Mouse (Mus musculus): Measurements from ENCODE around the gene Exo5. TPM values are rescaled to one million over a fixed set of nuclear protein-coding genes. Genes with fewer than 3 reads are reported as not detected.
A peak's percentile ranks its signal among the peaks of the same experiment; 100 is the strongest.

The Exo5 gene
- 27.3 and 29.8 TPM in 2 replicates for polyA plus RNA-seq (2015; fragmentation: Nextera tagmentation; extraction: Ambion mirVana)

GRCm38 (mm10) chr4:120924554-120925299, at the start of gene Exo5:
Gene Exo5 (minus strand): TSS chr4:120925017.
- ATAC-seq (ENCODE audit: low FRiP score), result peak; percentile 98
- H3K9me3 ChIP-seq (replicated peaks), result peaks cover 9% of the 10 kb centered on the region; the same call in 1 of the 2 replicates
- H3K27me3 ChIP-seq (replicated peaks), result no peaks in the 10 kb centered on the region
- H3K4me2 ChIP-seq, result peak within 1 kb of the TSS; percentile 76
- peak within 1 kb of the TSS; percentile 61 for H3K4me3 ChIP-seq (replicated peaks)
- peaks cover 15% of the 10 kb centered on the region for H3K4me1 ChIP-seq
- peaks cover 27% of the 10 kb centered on the region for H3K36me3 ChIP-seq
- H3K9ac ChIP-seq (replicated peaks), result peak within 1 kb of the TSS; percentile 67
- peak within 1 kb of the TSS; percentile 88 for H3K27ac ChIP-seq (replicated peaks)
- WGBS, result under 1% methylated on average over 33 of the region's 33 CpGs

- Histone ChIP-seq H3K27me3 (replicated peaks) (no peaks in the 10 kb centered on the region), H3K27ac (replicated peaks) (no peak overlapping the region), H3K36me3 (peaks cover 78% of the 10 kb centered on the region), H3K9me3 (replicated peaks) (no peaks in the 10 kb centered on the region), H3K4me3 (replicated peaks) (no peak overlapping the region), H3K4me2 (no peak overlapping the region), H3K9ac (replicated peaks) (no peak overlapping the region), H3K4me1 (no peaks in the 10 kb centered on the region)
- no peak for ATAC-seq (ENCODE audit: low FRiP score)
- WGBS, result 92% methylated on average over 8 of the region's 8 CpGs
Observed at GRCm38 (mm10) chr4:120971842-120972241, 47.0 kb upstream of the Exo5 start.

GRCm38 (mm10) chr4:120969382-120970146, 44.7 kb upstream of the Exo5 start:
- no peak overlapping the region for H3K4me3 ChIP-seq (replicated peaks)
- 88% methylated on average over 5 of the region's 5 CpGs for WGBS
- no peaks in the 10 kb centered on the region for H3K4me1 ChIP-seq
- no peak for ATAC-seq (ENCODE audit: low FRiP score)
- H3K9me3 ChIP-seq (replicated peaks), result no peaks in the 10 kb centered on the region
- no peak overlapping the region for H3K9ac ChIP-seq (replicated peaks)
- peaks cover 62% of the 10 kb centered on the region for H3K36me3 ChIP-seq
- H3K27ac ChIP-seq (replicated peaks), result no peak overlapping the region
- H3K27me3 ChIP-seq (replicated peaks), result no peaks in the 10 kb centered on the region
- no peak overlapping the region for H3K4me2 ChIP-seq

GRCm38 (mm10) chr4:120968486-120968885, 43.7 kb upstream of the Exo5 start:
- no peaks in the 10 kb centered on the region for H3K9me3 ChIP-seq (replicated peaks)
- H3K4me2 ChIP-seq, result no peak overlapping the region
- H3K27me3 ChIP-seq (replicated peaks), result no peaks in the 10 kb centered on the region
- no peak overlapping the region for H3K27ac ChIP-seq (replicated peaks)
- H3K4me1 ChIP-seq, result no peaks in the 10 kb centered on the region
- no peak for ATAC-seq (ENCODE audit: low FRiP score)
- 93% methylated on average over 9 of the region's 9 CpGs for WGBS
- no peak overlapping the region for H3K4me3 ChIP-seq (replicated peaks)
- peaks cover 53% of the 10 kb centered on the region for H3K36me3 ChIP-seq
- H3K9ac ChIP-seq (replicated peaks), result no peak overlapping the region

GRCm38 (mm10) chr4:120955586-120955985, 30.8 kb upstream of the Exo5 start:
- Histone ChIP-seq H3K27ac (replicated peaks) (no peak overlapping the region), H3K9me3 (replicated peaks) (no peaks in the 10 kb centered on the region), H3K36me3 (no peaks in the 10 kb centered on the region), H3K27me3 (replicated peaks) (no peaks in the 10 kb centered on the region), H3K4me1 (peaks cover 11% of the 10 kb centered on the region), H3K4me2 (no peak overlapping the region), H3K9ac (replicated peaks) (no peak overlapping the region), H3K4me3 (replicated peaks) (no peak overlapping the region)
- ATAC-seq (ENCODE audit: low FRiP score), result no peak
- 96% methylated on average over 1 of the region's 1 CpGs for WGBS

- WGBS, result 44% methylated on average over 1 of the region's 1 CpGs
- Histone ChIP-seq H3K9ac (replicated peaks) (no peak overlapping the region), H3K27me3 (replicated peaks) (no peaks in the 10 kb centered on the region), H3K4me1 (peaks cover 11% of the 10 kb centered on the region), H3K4me2 (no peak overlapping the region), H3K9me3 (replicated peaks) (no peaks in the 10 kb centered on the region), H3K4me3 (replicated peaks) (no peak overlapping the region), H3K36me3 (no peaks in the 10 kb centered on the region), H3K27ac (replicated peaks) (no peak overlapping the region)
- ATAC-seq (ENCODE audit: low FRiP score), result no peak
Observed at GRCm38 (mm10) chr4:120953667-120954066, 28.9 kb upstream of the Exo5 start.

GRCm38 (mm10) chr4:120953038-120953437, 28.2 kb upstream of the Exo5 start:
- H3K4me1 ChIP-seq, result peaks cover 11% of the 10 kb centered on the region
- no peak for ATAC-seq (ENCODE audit: low FRiP score)

GRCm38 (mm10) chr4:120952163-120952562, 27.3 kb upstream of the Exo5 start:
- Histone ChIP-seq H3K27ac (replicated peaks) (peak overlapping the region; percentile 86), H3K9ac (replicated peaks) (peak overlapping the region; percentile 67), H3K4me2 (peak overlapping the region; percentile 75), H3K4me3 (replicated peaks) (peak overlapping the region; percentile 68), H3K9me3 (replicated peaks) (no peaks in the 10 kb centered on the region), H3K36me3 (no peaks in the 10 kb centered on the region), H3K27me3 (replicated peaks) (no peaks in the 10 kb centered on the region), H3K4me1 (peaks cover 11% of the 10 kb centered on the region)
- ATAC-seq (ENCODE audit: low FRiP score), result peak; percentile 15; the same call in 1 of the 2 replicates
- 49% methylated on average over 6 of the region's 6 CpGs for WGBS

More at GRCm38 (mm10) chr4:120953038-120953437, 28.2 kb upstream of the Exo5 start:
- Histone ChIP-seq H3K27ac (replicated peaks) (no peak overlapping the region), H3K9me3 (replicated peaks) (no peaks in the 10 kb centered on the region), H3K4me2 (no peak overlapping the region), H3K9ac (replicated peaks) (no peak overlapping the region), H3K4me3 (replicated peaks) (no peak overlapping the region), H3K36me3 (no peaks in the 10 kb centered on the region), H3K27me3 (replicated peaks) (no peaks in the 10 kb centered on the region)
- WGBS, result 75% methylated on average over 4 of the region's 4 CpGs

- under 1% methylated on average over 53 of the region's 60 CpGs for WGBS
- Histone ChIP-seq H3K4me3 (replicated peaks) (peak within 1 kb of the TSS; percentile 68), H3K27ac (replicated peaks) (peak within 1 kb of the TSS; percentile 86), H3K4me1 (peaks cover 11% of the 10 kb centered on the region), H3K27me3 (replicated peaks) (no peaks in the 10 kb centered on the region), H3K4me2 (peak within 1 kb of the TSS; percentile 75), H3K9me3 (replicated peaks) (no peaks in the 10 kb centered on the region), H3K9ac (replicated peaks) (peak within 1 kb of the TSS; percentile 67), H3K36me3 (peaks cover 6% of the 10 kb centered on the region; the same call in 1 of the 2 replicates)
- peak; percentile 98 for ATAC-seq (ENCODE audit: low FRiP score)
Observed at GRCm38 (mm10) chr4:120951428-120951973, 26.7 kb upstream of the Exo5 start, which contains the start of gene Zfp69. Gene Zfp69 (minus strand): TSS chr4:120951699.

GRCm38 (mm10) chr4:120950763-120951427, 26.1 kb upstream of the Exo5 start:
- 5% methylated on average over 20 of the region's 20 CpGs for WGBS

GRCm38 (mm10) chr4:120948938-120949337, 24.1 kb upstream of the Exo5 start:
- Histone ChIP-seq H3K4me2 (no peak overlapping the region), H3K9ac (replicated peaks) (no peak overlapping the region), H3K27me3 (replicated peaks) (no peaks in the 10 kb centered on the region), H3K4me3 (replicated peaks) (no peak overlapping the region), H3K36me3 (peaks cover 9% of the 10 kb centered on the region; the same call in 1 of the 2 replicates), H3K9me3 (replicated peaks) (no peaks in the 10 kb centered on the region), H3K27ac (replicated peaks) (no peak overlapping the region), H3K4me1 (peaks cover 11% of the 10 kb centered on the region)
- ATAC-seq (ENCODE audit: low FRiP score), result no peak
- WGBS, result 80% methylated on average over 3 of the region's 3 CpGs

More at GRCm38 (mm10) chr4:120950763-120951427, 26.1 kb upstream of the Exo5 start:
- H3K4me2 ChIP-seq, result peak overlapping the region; percentile 75
- peaks cover 9% of the 10 kb centered on the region; the same call in 1 of the 2 replicates for H3K36me3 ChIP-seq
- H3K9ac ChIP-seq (replicated peaks), result peak overlapping the region; percentile 67
- 0 out of 2 replicates have a peak, but pooled peaks have one; percentile 14 for ATAC-seq (ENCODE audit: low FRiP score)
- H3K4me3 ChIP-seq (replicated peaks), result peak overlapping the region; percentile 68
- H3K4me1 ChIP-seq, result peaks cover 11% of the 10 kb centered on the region
- H3K9me3 ChIP-seq (replicated peaks), result no peaks in the 10 kb centered on the region
- H3K27me3 ChIP-seq (replicated peaks), result no peaks in the 10 kb centered on the region
- H3K27ac ChIP-seq (replicated peaks), result peak overlapping the region; percentile 86

Measured in neural tube, embryonic 15.5 days (tissue).